Mouse (Mus musculus): ENCODE measurements at regions not wholly inside any gene's neighbourhood (a gene's known extent, or its start where the extent isn't known, plus 50 kb on each side); places are given as distances from the start of the nearest gene placed in this dataset.

DNA sequence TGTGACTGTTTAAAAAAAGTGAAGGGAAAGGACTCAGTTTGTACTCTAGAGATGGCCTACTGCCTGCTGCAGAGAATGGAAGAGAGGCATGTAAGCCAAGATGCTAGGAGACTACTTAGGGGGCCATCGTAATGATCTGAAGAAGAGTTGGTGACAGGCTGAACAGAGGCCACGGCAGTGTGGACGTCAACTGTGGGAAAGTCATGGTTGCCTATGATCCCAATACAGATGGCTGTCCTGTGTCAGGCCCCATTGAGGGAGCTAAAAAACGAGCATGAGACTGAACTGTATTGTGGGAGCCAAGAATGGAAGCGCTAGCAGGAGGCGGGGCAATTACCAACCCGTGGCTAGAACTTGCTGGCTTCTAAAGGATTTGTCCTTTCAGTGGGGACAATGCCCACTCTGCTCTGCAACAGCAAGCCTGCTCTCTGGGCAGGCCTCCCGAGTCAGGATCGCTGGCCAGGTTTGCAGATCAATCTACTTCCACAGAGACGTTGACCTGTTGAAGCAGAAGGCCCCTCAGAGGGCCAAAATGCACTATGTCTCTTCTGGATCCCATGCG, 530.5 kb upstream of the Cdh5 start:
- no peak for TF ChIP-seq POLR2A (IDR thresholded peaks at IDR 0.05; ENCODE audit: extremely low read depth, insufficient read depth, low read length)
- TF ChIP-seq CTCF (IDR thresholded peaks at IDR 0.05; ENCODE audit: extremely low read depth, insufficient read depth, low read length): no peak
